ENCODE assay signal across 11 mouse cellular contexts in the genomic region with DNA sequence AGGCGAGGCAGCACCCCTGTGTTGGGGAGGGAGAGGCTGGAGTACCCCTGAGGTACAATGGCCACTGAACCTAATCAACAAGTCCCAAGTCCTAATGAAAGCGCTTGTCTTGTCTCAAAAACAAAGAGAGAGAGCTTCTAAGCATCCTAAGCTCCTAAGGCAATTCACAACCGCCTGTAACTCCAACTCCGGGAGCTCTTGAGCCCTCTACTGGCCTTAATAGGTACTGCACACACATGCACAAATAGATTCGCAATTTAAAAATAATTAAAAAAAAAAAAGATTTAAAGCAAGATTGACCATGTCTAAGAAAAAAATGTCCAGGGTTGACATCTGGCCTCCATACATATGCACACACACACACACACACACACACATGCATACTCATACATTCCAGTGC. TPM values are rescaled to one million over a fixed set of nuclear protein-coding genes. Genes with fewer than 3 reads are reported as not detected.
A peak's percentile ranks its signal among the peaks of the same experiment; 100 is the strongest.
DNase-seq lines count a peak whose midpoint lies in the region; ATAC-seq and TF ChIP-seq lines count a peak whose summit lies in the region.
"Had no signal": no experiment of that assay in that cellular context is flagged by ENCODE, and none has a peak within 500 bp of the region (broad histone marks: within the 10 kb centered on the region; RNA-seq: fewer than 3 reads in every experiment).

No protein-coding gene starts in this region.

- DNase-seq in heart, postnatal 4 days, result peak; percentile 20
- DNase-seq in heart, postnatal 14 days, result no peak
- peak; percentile 5 for DNase-seq in thymus, adult 2 months
- DNase-seq in thymus, postnatal 4 days, result no peak
- DNase-seq in embryo, embryonic 11 days, result peak; percentile 38
- DNase-seq in urinary bladder, postnatal 36 days (ENCODE audit: low spot score in 2 of 2), result no peak
- DNase-seq in spleen, postnatal 14 days (ENCODE audit: low spot score in 2 of 2), result no peak

- H3K4me1 ChIP-seq in thymus, adult 2 months (replicated peaks; ENCODE audit: control insufficient read depth, insufficient read depth, low read length), result no peaks in the 10 kb centered on the region
- H3K4me1 ChIP-seq: heart, embryonic 13.5 days had no signal

- no peak overlapping the region for H3K4me3 ChIP-seq in thymus, adult 2 months (ENCODE audit: control insufficient read depth, insufficient read depth, low read length)
- H3K4me3 ChIP-seq: heart, embryonic 13.5 days had no signal

- intact Hi-C loops in heart, postnatal 14 days (cut with DNase I), result loop anchor here (10.0 kb wide), 1 partner anchor 219 kb away; a partner anchor contains a TSS

- ATAC-seq in inflammation-experienced regulatory T-cells, adult 6 months, result no peak

- 44% methylated on average over 5 of the region's 5 CpGs for WGBS in thymus, adult 2 months

- H3K27me3 ChIP-seq in thymus, adult 2 months (ENCODE audit: control insufficient read depth, insufficient read depth, low read length), result no peaks in the 10 kb centered on the region

- no peak for TF ChIP-seq CTCF in thymus, adult 2 months (IDR thresholded peaks at IDR 0.05; ENCODE audit: borderline replicate concordance, control insufficient read depth, extremely low read depth, insufficient read depth, low read length, poor library complexity)

- TF ChIP-seq POLR2A in thymus, adult 2 months (IDR thresholded peaks at IDR 0.05; ENCODE audit: control insufficient read depth, extremely low read depth, insufficient read depth, low read length, poor library complexity), result no peak

- no peaks in the 10 kb centered on the region for H3K36me3 ChIP-seq in thymus, adult 2 months (ENCODE audit: control insufficient read depth, insufficient read depth, low read length)
- H3K36me3 ChIP-seq: heart, embryonic 13.5 days had no signal

- H3K27ac ChIP-seq in thymus, adult 2 months (ENCODE audit: control insufficient read depth, insufficient read depth, low read length), result no peak overlapping the region
- H3K27ac ChIP-seq: heart, embryonic 13.5 days had no signal

RNA-seq across cellular contexts. Expression of a gene that starts 8.2 kb away (rescaled TPM):
- not detected for total RNA-seq in heart, postnatal 4 days (2021)
- not detected for total RNA-seq in heart, postnatal 14 days (2021)
- polyA plus RNA-seq in thymus, adult 2 months (2012; rRNA removed), result 2.1 and 3.2 TPM in 2 replicates
- not detected for polyA plus RNA-seq in inflammation-experienced regulatory T-cells, adult 6 months (2017; shearing (Covaris generic))

RNA-seq across cellular contexts. Expression of a gene that starts 8.6 kb away (rescaled TPM):
- not detected for total RNA-seq in heart, postnatal 4 days (2021)
- total RNA-seq in heart, postnatal 14 days (2021), result not detected
- not detected in 2 replicates for polyA plus RNA-seq in thymus, adult 2 months (2012; rRNA removed)
- not detected for polyA plus RNA-seq in inflammation-experienced regulatory T-cells, adult 6 months (2017; shearing (Covaris generic))
- total RNA-seq: left cerebral cortex, postnatal 14 days had no signal
- polyA plus RNA-seq: heart, embryonic 13.5 days; neural tube, embryonic 11.5 days had no signal

RNA-seq across cellular contexts. Expression of a gene that starts 13.7 kb away (rescaled TPM):
- total RNA-seq in heart, postnatal 4 days (2021), result not detected
- total RNA-seq in heart, postnatal 14 days (2021), result not detected
- not detected in 2 replicates for polyA plus RNA-seq in thymus, adult 2 months (2012; rRNA removed)
- not detected for polyA plus RNA-seq in inflammation-experienced regulatory T-cells, adult 6 months (2017; shearing (Covaris generic))
- total RNA-seq: left cerebral cortex, postnatal 14 days had no signal
- polyA plus RNA-seq: heart, embryonic 13.5 days; neural tube, embryonic 11.5 days had no signal

RNA-seq across cellular contexts. Expression of a gene that starts 30.5 kb away (rescaled TPM):
- 1 to 10 TPM; 5.6 to 5.7 TPM for total RNA-seq in heart, postnatal 4 days (2021)
- total RNA-seq in heart, postnatal 14 days (2021), result 1 to 10 TPM; 2.1 to 2.9 TPM
- 11.8 and 12.4 TPM in 2 replicates for polyA plus RNA-seq in thymus, adult 2 months (2012; rRNA removed)
- polyA plus RNA-seq in inflammation-experienced regulatory T-cells, adult 6 months (2017; shearing (Covaris generic)), result 10 to 100 TPM in 1 of 3 experiments, 1 to 10 TPM in 2; 5.0 to 11.2 (median 5.6) TPM

RNA-seq across cellular contexts. Expression of a gene that starts 37.3 kb away (rescaled TPM):
- not detected for total RNA-seq in heart, postnatal 4 days (2021)
- total RNA-seq in heart, postnatal 14 days (2021), result not detected
- 0.27 and 0.28 TPM in 2 replicates for polyA plus RNA-seq in thymus, adult 2 months (2012; rRNA removed)
- not detected for polyA plus RNA-seq in inflammation-experienced regulatory T-cells, adult 6 months (2017; shearing (Covaris generic))
- polyA plus RNA-seq: heart, embryonic 13.5 days; neural tube, embryonic 11.5 days had no signal

Comparison
In these comparisons a context has a peak if more than half of its experiments do, and no peak if none do; other contexts are left out.
1. DNase-seq: peak in heart, postnatal 4 days (single experiment), thymus, adult 2 months (single experiment) and embryo, embryonic 11 days (single experiment); none in heart, postnatal 14 days (0 of 2), thymus, postnatal 4 days (single experiment), urinary bladder, postnatal 36 days (0 of 2) and spleen, postnatal 14 days (0 of 2).